Mouse (Mus musculus) stomach, postnatal 0 days (tissue): ENCODE results near the gene Igfals.

Source experiments
- CTCF ChIP-seq: IDR thresholded peaks from 2 replicates; pipeline ENCODE4 v1.5.1; 2016; ENCODE audit warnings: antibody characterized with exemption, low read depth, mild to moderate bottlenecking, moderate library complexity
- EP300 ChIP-seq: optimal IDR thresholded peaks from 2 replicates; pipeline ENCODE3; 2016; ENCODE audit warnings: antibody characterized with exemption

GRCm38 (mm10) chr17:24856589-24856988 lies 9.2 kb upstream of the Igfals start:
- TF ChIP-seq CTCF (no peak), EP300 (no peak)
